Mouse (Mus musculus): ENCODE data around the gene Gm19965.

Gene Gm19965

GRCm38 (mm10) chr1:116802683-116803082, at the start of gene Gm19965:
Gene Gm19965 (plus strand): TSS chr1:116802983.
- Histone ChIP-seq H3K36me3 (ENCODE audit: control insufficient read depth, insufficient read depth, low read length, poor library complexity, severe bottlenecking) (no peaks in the 10 kb centered on the region), H3K27me3 (ENCODE audit: control insufficient read depth, insufficient read depth, low read length, poor library complexity, severe bottlenecking) (no peaks in the 10 kb centered on the region)
- DNase-seq (ENCODE audit: low read depth, low spot score): no peak

- no peaks in the 10 kb centered on the region for H3K27me3 ChIP-seq (ENCODE audit: control insufficient read depth, insufficient read depth, low read length, poor library complexity, severe bottlenecking)
- H3K36me3 ChIP-seq (ENCODE audit: control insufficient read depth, insufficient read depth, low read length, poor library complexity, severe bottlenecking): no peaks in the 10 kb centered on the region
- no peak for DNase-seq (ENCODE audit: low read depth, low spot score)
These were observed 20.3 kb upstream of the Gm19965 start for GRCm38 (mm10) chr1:116782471-116782989.

Measured in splenic B cell, adult 2 months (primary cell).